Mouse (Mus musculus) lung, postnatal 0 days (tissue): ENCODE measurements at regions not wholly inside any gene's neighbourhood (a gene's known extent, or its start where the extent isn't known, plus 50 kb on each side); places are given as distances from the start of the nearest gene placed in this dataset.

Experiments
- ATAC-seq: fragments of 200-750 bp; cut with Nextera tagmentation; 2 replicates; pipeline ENCODE4 v1.8.0; 2017; ENCODE audit warnings: moderate library complexity
- DNase-seq: peaks from one replicate; pipeline ENCODE4 v3.0.0-alpha.2; 2016; ENCODE audit warnings: low spot score
- H3K27ac ChIP-seq: fragments of 300-500 bp; sonication (generic); 2 replicates; pipeline ENCODE4 v1.5.1; 2014; ENCODE audit warnings: antibody characterized with exemption, mild to moderate bottlenecking, low read length, mixed read lengths
- H3K27me3 ChIP-seq: fragments of 300-500 bp; sonication (generic); replicated peaks from 2 replicates; pipeline ENCODE4 v1.6.1; 2014; ENCODE audit warnings: low read length, mixed read lengths; ENCODE audit not compliant: insufficient read depth
- H3K36me3 ChIP-seq: fragments of 300-500 bp; sonication (generic); 2 replicates; pipeline ENCODE4 v1.6.1; 2014; ENCODE audit warnings: low read length, mixed read lengths; ENCODE audit not compliant: insufficient read depth
- H3K4me1 ChIP-seq: fragments of 300-500 bp; sonication (generic); 2 replicates; pipeline ENCODE4 v1.6.1; 2014; ENCODE audit warnings: antibody characterized with exemption, low read depth, low read length, mixed read lengths; ENCODE audit not compliant: insufficient read depth
- H3K4me2 ChIP-seq: fragments of 300-500 bp; sonication (generic); replicated peaks from 2 replicates; pipeline ENCODE4 v1.6.1; 2014; ENCODE audit warnings: low read depth, mild to moderate bottlenecking, low read length, moderate library complexity, mixed read lengths
- H3K4me3 ChIP-seq: fragments of 300-500 bp; sonication (generic); 2 replicates; pipeline ENCODE4 v1.5.1; 2014; ENCODE audit warnings: low read depth, low read length
- H3K9ac ChIP-seq: fragments of 300-500 bp; sonication (generic); replicated peaks from 2 replicates; pipeline ENCODE4 v1.6.1; 2014; ENCODE audit warnings: low read depth, mild to moderate bottlenecking
- H3K9me3 ChIP-seq: fragments of 300-500 bp; sonication (generic); 2 replicates; pipeline ENCODE4 v1.6.1; 2016; ENCODE audit warnings: low read length, mixed read lengths
- CTCF ChIP-seq: IDR thresholded peaks from 2 replicates; pipeline ENCODE4 v1.5.1; 2016; ENCODE audit warnings: antibody characterized with exemption, mild to moderate bottlenecking
- EP300 ChIP-seq: IDR thresholded peaks from 2 replicates; pipeline ENCODE4 v1.6.1; 2016; ENCODE audit warnings: antibody characterized with exemption, mild to moderate bottlenecking, control low read depth
- WGBS: fragments of 180-500 bp; shearing (Covaris S2); extraction: QIAGEN DNeasy Blood & Tissue Kit; methylation state at CpG from one replicate; pipeline ENCODE4 v1.1.7; 2014; 5-methylcytosine and 5-hydroxymethylcytosine counted together

DNA sequence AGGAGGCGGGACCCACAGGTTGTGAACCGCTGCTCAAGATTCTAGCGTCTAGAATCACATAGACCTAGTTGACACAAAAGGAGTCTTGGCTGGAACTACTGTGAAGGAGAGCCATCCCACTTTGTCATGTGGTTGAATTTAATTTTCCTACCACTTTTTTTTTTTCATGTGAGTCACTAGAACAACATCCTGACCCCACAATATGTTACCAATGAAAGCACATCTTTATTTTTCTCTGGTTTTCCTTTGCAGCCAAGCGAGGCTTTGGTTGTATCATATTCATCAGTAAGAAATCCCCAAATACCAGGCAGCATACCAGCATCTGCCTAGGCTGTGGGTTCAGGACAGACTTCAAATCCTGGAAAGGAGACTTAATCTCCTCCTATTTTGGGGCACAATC lies 356.0 kb downstream of the Bckdhb start:
- DNase-seq = no peak
- no peak for TF ChIP-seq EP300
- no peak for TF ChIP-seq CTCF
- 84% methylated on average over 4 of the region's 4 CpGs for WGBS
- no peak overlapping the region for H3K4me2 ChIP-seq
- no peak overlapping the region for H3K27ac ChIP-seq
- H3K9ac ChIP-seq = no peak overlapping the region
- H3K4me1 ChIP-seq = no peaks in the 10 kb centered on the region
- H3K36me3 ChIP-seq = no peaks in the 10 kb centered on the region
- no peaks in the 10 kb centered on the region for H3K27me3 ChIP-seq
- no peak for ATAC-seq
- no peak overlapping the region for H3K4me3 ChIP-seq
- no peaks in the 10 kb centered on the region for H3K9me3 ChIP-seq

DNA sequence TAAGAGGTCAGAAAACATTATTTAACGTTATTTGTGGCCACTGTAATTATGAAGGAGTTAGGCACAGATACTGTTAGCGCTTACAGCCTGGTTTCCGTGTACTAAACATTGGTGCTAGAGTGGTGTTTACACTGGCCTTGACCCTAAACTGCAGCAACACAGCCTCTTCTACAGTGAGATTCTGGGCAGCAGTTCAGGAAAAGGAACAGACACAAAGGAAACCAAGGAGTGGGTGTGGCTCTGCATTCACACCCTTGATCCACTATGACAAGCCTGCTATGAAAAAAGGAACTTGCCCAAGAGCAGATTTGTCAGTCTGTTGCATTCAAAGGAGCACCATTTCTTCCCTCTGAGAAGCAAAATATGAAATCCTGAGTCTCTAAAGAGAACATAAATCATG lies 356.7 kb downstream of the Bckdhb start:
- Histone ChIP-seq H3K9me3 (no peaks in the 10 kb centered on the region), H3K4me3 (no peak overlapping the region), H3K27ac (no peak overlapping the region), H3K36me3 (no peaks in the 10 kb centered on the region), H3K4me2 (no peak overlapping the region), H3K4me1 (no peaks in the 10 kb centered on the region), H3K27me3 (no peaks in the 10 kb centered on the region), H3K9ac (no peak overlapping the region)
- WGBS = 24% methylated on average over 3 of the region's 3 CpGs
- peak; percentile 87 for ATAC-seq
- DNase-seq = peak; percentile 86
- TF ChIP-seq CTCF = no peak
- TF ChIP-seq EP300 = peak; percentile 74

DNA sequence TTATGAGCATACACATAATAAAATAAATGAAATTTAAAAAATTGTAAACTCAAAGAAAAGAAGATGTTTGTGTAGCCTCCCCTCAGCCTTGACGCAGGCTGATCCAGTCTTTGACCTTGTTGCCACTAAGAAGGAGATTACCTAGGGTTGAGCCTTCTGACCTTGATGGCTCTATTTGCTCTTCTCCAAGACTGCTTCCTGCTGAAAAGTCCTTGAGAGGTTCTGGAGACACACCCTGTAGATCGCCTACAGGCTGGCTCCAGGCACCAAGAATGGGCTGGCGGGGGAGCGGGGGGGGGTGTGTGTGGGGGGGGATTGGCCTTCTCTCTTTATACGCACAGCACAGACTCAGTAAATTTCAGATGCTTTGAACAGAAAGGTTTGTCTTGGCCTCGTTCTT lies 358.4 kb downstream of the Bckdhb start:
- H3K4me2 ChIP-seq = no peak overlapping the region
- ATAC-seq = no peak
- WGBS = 62% methylated on average over 6 of the region's 6 CpGs

DNA sequence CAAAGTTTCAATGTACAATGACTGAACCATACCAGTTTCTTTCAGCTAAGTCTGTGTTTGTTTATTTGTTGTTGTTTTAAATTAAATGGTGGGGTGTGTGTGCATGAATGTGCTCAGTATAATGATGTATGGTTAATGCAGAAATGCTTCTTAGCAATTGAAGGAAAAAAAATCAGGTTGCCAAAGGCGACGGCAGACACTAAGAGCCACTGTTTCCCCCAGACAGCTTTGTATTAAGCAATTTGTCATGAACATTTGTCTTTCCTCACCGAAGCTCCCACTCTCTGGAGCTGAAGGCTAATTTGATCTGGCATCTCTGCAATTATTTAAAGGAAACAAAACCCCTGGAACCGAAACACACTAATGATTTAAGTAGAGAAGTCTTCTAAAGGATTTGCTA lies 360.7 kb downstream of the Bckdhb start:
- Histone ChIP-seq H3K36me3 (no peaks in the 10 kb centered on the region), H3K4me3 (no peak overlapping the region), H3K27me3 (no peaks in the 10 kb centered on the region), H3K4me2 (no peak overlapping the region), H3K9me3 (no peaks in the 10 kb centered on the region), H3K27ac (no peak overlapping the region), H3K9ac (no peak overlapping the region), H3K4me1 (no peaks in the 10 kb centered on the region)
- ATAC-seq = no peak
- WGBS = 41% methylated on average over 4 of the region's 4 CpGs
- no peak for DNase-seq
- TF ChIP-seq CTCF = no peak
- no peak for TF ChIP-seq EP300

More for the DNA sequence above, 358.4 kb downstream of the Bckdhb start:
- no peaks in the 10 kb centered on the region for H3K27me3 ChIP-seq
- H3K4me3 ChIP-seq = no peak overlapping the region
- no peaks in the 10 kb centered on the region for H3K4me1 ChIP-seq
- no peak for TF ChIP-seq EP300
- no peak for TF ChIP-seq CTCF
- no peak overlapping the region for H3K9ac ChIP-seq
- no peaks in the 10 kb centered on the region for H3K9me3 ChIP-seq
- no peak overlapping the region for H3K27ac ChIP-seq
- DNase-seq = no peak
- H3K36me3 ChIP-seq = no peaks in the 10 kb centered on the region

DNA sequence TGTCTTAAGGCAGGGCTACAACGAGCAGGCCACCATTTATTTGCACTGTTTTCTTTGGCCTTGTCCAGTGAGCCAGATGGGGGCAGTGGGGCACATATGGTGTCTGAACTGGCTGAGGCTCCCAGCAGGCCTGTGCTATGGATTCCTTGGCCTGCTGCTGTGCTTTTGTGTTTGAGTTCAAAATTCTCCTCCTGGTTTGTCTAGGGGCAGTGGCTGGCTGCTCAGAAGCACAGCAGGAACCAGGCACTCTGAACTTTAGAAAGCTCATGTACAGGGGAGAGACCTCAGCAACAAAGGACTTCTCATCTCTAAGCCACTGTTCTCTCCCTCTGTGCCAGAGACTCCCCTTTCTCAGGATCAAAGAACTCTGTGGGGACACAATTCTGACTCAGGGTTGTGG lies 370.9 kb downstream of the Bckdhb start:
- WGBS = 23% methylated on average over 1 of the region's 1 CpGs
- no peak overlapping the region for H3K4me3 ChIP-seq
- no peak overlapping the region for H3K4me2 ChIP-seq
- no peaks in the 10 kb centered on the region for H3K36me3 ChIP-seq
- ATAC-seq (no peak), DNase-seq (no peak)
- H3K9ac ChIP-seq = no peak overlapping the region
- no peaks in the 10 kb centered on the region for H3K9me3 ChIP-seq
- TF ChIP-seq EP300 = no peak
- TF ChIP-seq CTCF = no peak
- no peaks in the 10 kb centered on the region for H3K4me1 ChIP-seq
- H3K27ac ChIP-seq = no peak overlapping the region
- no peaks in the 10 kb centered on the region for H3K27me3 ChIP-seq

DNA sequence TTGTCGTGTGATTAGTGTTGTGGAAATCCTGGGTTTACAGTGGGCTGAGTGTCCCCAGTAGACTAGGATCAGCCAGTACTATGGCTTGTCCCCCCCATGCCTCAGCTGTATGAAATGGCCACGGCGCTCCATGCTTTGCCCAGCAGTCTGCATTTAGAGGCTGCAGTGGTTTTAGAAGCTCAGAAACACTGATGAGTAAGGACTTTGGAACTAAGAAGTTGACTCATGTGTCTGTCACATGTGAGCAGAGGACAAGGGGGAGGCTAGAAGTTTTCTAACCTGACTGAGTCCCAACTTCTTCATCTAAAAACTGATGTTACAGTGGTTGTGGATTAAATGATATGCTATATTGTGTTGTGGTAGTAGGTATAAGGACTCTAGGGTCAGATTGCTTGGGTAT lies 371.5 kb downstream of the Bckdhb start:
- no peaks in the 10 kb centered on the region for H3K9me3 ChIP-seq
- DNase-seq (no peak), ATAC-seq (no peak)
- 90% methylated on average over 3 of the region's 3 CpGs for WGBS
- H3K4me3 ChIP-seq = no peak overlapping the region
- no peak overlapping the region for H3K27ac ChIP-seq
- TF ChIP-seq EP300 (no peak), CTCF (no peak)
- H3K4me2 ChIP-seq = no peak overlapping the region
- no peaks in the 10 kb centered on the region for H3K36me3 ChIP-seq
- no peak overlapping the region for H3K9ac ChIP-seq
- no peaks in the 10 kb centered on the region for H3K27me3 ChIP-seq
- no peaks in the 10 kb centered on the region for H3K4me1 ChIP-seq

DNA sequence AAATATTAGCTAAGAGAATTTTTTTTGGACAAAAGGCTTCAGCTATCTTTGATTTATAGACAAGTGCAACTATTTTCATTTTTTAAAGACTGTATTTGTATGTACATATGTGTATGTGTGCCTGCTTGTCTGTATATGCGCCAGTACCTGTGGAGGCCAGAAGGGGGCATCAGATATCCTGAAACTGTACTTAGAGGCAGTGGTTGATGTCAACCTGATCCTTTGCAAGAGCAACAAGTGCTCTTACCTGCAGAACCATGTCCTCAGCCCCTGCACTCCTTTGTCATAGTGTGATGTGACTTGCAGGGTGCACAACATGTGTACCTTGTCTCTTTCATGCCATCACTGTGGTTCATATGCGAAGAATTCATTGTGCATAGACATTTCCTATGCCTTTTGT lies 379.5 kb downstream of the Bckdhb start:
- H3K4me3 ChIP-seq = no peak overlapping the region
- H3K4me2 ChIP-seq = no peak overlapping the region
- no peak for ATAC-seq
- H3K36me3 ChIP-seq = no peaks in the 10 kb centered on the region
- no peak for DNase-seq
- H3K4me1 ChIP-seq = no peaks in the 10 kb centered on the region
- no peak overlapping the region for H3K9ac ChIP-seq
- no peak overlapping the region for H3K27ac ChIP-seq
- TF ChIP-seq EP300 (no peak), CTCF (peak; percentile 40)
- H3K9me3 ChIP-seq = no peaks in the 10 kb centered on the region
- WGBS = 97% methylated on average over 2 of the region's 2 CpGs
- no peaks in the 10 kb centered on the region for H3K27me3 ChIP-seq
